Mouse (Mus musculus) adrenal gland, adult (tissue): ENCODE data around the gene Cap1.

ENCODE experiments used
- DNase-seq, 2 experiments: peaks; one replicate each; pipeline ENCODE4 v3.0.0; 2022 to 2023; ENCODE audit warnings: low spot score in 1 of 2; ENCODE audit not compliant: inconsistent age in 2 of 2

Gene Cap1

DNA sequence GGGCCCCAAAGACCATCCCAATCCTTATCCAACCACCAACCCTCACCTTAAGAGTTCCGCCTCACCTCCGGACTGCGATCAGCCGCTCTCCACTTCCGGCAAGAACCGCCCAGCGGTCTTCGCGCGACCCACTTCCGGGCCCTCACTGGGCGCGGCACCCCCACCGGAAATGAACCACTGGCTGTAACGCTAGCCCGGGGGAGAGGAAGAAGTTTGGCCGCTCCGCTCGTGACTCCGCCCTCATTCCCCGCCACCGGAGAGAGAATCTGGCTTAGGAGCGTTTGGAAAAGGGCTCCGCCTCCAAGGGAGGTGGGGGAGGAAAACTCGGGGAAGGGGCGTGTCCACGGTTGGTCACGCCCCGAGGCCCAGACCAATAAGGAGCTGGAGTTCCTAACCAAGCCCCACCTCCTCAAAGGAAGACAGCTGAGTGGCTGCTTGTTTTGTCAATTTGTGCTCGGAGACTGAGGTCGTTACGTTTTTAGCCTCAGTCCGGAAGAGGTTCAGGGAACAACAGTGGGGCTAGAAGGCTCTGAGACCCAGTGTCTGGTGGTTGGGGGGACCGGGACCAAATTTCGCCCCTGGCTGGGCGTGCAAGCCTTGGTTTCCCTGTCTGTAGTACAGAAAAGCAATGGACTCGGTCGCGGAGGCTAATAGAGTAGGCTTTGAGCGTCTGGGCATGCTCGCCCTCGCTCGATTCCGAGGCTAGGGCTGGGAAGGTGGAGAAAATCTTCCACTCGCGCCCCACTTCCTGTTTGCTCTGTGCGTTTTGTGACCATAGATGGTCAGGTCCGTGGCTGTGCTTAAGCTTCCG lies at the start of gene Cap1:
Gene Cap1 (minus strand): TSS at position 289 of the 811 bp plus-strand sequence.
- peak; percentile 99 to 100 for DNase-seq

DNA sequence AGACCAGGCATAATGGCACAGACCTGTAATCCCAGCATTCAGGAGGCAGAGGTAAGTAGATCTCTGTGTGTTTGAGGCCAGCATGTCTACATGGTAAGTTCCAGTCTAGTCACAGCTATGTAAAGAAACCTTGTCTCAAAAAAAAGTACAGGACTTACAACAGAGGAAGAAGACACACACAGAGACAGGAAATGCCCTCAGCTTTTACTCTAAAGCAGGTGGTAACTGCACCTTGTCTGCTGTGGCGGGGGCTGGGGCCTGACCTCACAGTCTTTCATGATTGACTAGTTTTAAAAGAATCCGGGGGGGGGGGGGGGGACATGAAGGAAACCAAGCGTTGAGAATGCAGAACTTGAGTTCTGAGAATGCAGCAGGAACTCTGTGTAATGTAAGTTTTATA lies 48.0 kb upstream of the Cap1 start:
- no peak for DNase-seq

DNA sequence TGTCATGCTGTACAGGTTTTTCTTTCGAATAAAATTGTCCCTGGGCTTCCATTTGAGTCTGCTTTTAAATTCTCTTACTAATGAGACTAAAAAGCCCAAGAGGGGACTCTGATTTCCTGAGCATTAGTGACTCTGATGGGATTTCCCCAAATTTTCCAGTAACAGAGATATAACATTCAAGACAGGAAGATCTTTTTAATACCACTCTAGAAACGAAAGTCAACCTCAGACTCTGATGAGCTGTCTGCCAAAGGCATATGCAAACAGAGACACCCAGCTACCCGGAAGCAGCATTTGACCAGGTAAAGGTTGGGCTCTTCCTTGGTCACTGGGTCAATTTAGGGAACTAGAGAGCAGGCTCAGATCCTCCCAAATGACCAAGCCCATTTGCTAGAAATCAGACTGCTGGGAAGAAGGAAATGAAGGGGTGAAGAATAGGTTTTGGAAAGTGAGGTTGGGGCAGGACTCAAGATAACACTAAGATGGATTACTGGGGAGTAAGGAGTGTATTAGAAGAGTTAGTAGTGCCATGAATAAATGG lies 47.3 kb upstream of the Cap1 start:
- DNase-seq: no peak

DNA sequence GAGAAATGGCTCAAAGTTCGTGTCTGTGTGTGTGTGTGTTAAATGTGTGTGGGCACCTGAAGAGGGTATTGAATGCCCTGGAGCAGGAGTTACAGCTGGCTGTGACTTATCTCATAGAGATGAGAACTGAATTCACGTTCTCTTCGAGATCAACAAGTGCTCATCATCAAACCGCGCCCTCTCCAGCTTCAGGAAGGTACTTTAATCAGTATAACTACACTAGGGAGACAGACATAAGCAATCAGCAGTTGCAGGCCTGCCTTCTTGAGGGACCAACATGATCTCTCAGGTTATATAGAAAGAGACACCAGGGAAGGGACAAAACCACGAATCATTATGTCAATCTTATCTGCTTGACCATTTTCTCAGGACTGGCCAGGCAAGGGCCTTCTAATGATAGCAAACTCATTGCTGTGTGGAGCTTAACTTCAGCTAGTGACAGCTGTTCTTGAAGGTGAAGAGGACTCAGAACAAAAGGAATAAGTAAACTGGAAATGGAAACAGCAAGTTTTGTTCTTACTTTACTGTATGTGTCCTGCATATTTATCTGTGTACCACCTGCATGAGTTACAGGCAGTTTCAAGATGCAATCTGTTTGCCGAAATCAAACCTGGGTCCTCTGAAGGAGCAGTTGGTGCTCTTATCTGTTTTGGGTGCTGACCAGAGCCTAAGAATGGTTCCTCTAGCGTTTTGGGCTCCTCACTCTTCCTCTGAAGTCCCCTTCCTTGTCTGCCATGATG lies 46.6 kb upstream of the Cap1 start:
- no peak for DNase-seq

DNA sequence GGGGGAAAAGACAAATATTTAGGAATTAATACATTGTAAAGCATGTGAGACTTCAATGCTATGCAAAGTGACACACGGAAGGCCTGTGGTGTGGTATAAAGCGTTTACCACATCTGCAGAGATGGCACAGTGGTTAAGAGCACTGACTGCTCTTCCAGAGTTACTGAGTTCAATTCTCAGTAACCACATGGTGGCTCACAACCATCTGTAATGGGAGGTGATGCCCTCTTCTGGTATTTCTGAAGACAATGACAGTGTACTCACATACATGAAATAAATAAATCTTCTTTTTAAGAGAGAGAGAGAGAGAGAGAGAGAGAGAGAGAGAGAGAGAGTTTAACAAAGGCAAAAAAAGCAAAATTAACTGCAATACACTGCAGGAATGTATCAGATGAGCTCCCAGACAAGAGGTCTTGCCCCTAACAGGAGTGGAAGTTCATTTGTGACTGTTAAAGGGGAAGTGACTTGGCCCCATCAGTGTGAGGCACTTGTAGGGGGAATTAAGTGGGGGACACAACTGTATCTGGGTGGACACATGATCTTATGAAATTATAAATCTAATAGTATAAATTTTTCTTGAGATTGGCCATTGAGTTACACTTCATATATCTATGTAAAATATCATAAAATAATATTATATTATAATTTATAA lies 45.2 kb upstream of the Cap1 start:
- DNase-seq: no peak

DNA sequence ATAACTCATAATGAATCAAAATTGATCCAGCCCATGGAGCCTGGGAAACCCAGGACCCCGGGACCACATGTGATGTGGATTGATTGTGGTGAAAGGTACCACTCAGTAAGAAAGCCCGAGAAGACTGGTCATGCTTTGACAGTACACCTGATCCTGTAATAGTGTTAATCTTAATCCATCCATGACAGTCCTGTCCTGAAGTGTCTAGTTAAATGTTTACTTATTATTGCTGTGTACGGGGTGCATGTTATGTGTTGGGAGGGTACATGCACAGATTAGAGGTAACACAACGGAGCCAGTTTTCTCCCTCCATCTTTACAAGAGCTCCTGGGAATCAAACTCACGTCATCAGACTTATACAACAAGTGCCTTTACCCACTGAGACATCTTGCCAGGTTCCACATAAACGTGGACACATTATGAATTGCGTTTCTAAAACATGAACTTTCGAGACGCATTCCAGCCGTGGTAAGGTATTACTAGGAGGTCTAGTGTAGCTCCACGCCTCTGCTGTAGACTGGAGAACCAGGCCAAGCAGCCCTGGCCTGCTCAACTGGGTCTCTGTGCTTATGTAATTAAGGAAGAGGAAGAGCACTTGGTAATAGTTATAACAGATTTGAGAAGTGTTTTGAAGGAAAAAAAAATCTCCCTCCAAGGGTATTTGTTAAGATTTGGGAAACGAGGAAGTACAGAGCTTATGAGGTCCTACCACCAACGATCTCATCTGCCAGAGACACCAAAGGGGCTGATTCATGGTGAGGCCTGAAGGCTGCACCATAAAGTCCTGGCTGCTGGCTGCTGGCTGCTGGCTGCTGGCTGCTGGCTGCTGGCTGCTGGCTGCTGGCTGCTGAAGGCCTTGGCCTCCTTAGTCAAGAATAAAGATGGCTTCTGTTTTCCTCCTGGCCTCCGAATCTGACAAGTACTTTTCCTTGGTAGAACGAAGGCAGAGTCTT lies 37.8 kb upstream of the Cap1 start:
- peak; percentile 17 to 63 for DNase-seq

DNA sequence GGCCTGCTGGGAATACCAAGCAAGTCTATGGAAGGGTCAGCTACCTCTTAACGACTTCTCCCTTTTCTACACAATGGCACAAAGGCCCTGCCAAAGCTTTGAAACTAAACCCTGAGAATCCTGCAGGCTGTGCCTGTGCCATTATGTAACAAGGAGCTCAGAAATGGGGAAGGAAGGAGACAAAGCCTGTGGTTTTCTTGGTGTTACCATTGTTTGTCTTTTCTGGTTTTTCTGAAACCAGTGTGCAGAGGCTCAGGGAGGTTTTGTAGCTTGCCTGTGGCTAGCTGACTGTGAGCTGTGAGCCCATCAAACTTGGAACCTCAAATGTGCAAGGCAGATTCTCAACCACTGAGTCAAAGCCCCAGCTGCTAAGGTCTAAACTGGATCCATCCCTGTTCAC lies 37.0 kb upstream of the Cap1 start:
- peak in 1 of 2 experiments; percentile 25 for DNase-seq

DNA sequence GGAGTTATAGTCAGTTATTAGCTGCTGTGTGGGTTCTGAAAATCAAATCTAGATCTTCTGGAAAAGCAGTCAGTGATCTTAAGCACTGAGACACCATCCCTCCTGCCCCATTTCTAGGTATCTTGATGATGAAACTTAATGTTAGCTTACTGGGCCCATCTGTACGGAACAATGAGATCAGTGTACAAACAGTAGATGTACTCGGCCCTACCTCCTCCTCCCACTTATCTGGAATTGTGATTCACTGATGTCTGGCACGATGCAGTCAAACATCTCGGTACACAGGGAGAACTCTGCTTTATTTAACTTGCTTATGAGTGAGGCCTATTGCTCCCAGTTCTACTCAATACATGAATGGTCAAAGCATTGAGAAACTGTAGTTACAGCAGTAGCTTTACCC lies 30.1 kb upstream of the Cap1 start:
- no peak for DNase-seq

DNA sequence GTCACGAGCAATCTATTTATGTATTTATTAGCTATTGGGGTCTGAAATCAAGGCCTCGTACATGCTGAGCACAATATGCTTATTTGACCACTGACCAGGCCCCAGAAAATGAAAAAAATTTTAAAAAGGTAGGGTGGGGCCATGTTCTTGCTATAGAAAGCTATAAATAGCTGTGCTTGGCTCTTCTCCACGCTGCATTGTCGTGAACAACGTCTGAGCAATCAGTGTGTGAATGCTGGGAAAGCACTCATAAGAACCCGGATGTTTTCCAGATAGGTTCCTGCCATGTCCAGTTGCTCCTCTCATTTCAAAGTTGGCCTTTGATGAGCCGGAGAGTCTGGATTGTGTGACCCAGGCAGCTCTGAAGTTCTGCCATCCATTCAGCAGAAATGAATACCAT lies 28.3 kb upstream of the Cap1 start:
- DNase-seq: no peak

DNA sequence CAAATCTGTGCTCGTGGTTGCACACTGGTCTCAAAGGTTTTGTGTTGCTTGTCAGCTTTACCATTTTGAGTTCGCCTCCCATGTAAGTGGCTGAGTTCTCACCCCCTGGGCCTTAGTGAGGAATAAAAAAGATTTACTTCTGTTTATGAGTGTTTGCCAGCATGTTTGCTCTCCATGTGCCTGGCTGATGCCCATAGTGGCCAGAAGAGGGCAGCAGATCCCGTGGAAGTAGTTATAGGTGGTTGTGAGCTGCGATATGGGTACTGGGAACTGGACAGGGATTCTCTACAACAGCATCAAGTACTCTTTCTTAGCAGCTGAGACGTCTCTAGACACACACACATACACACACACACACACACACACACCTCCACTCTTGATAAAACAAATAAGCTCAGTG lies 26.8 kb upstream of the Cap1 start:
- no peak for DNase-seq

DNA sequence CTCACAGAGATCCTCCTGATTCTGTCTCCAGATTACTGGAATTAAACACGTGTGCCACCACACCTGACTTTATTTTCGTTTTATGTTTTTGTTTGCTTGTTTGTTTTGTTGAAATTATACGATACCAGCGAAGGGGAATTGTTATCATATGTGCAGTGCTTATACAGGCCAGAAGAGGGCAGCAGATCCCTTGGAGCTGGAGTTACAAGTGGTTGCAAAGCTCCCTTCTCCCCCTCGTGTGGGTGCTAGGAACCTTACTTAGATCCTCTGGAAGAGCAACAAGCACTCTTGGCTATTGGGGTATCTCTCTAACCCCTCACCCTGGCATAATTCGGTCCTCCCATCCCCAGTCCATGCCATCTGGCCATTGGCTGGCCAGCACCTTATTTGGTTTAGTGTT lies 24.7 kb upstream of the Cap1 start:
- DNase-seq: peak in 1 of 2 experiments; percentile 55

DNA sequence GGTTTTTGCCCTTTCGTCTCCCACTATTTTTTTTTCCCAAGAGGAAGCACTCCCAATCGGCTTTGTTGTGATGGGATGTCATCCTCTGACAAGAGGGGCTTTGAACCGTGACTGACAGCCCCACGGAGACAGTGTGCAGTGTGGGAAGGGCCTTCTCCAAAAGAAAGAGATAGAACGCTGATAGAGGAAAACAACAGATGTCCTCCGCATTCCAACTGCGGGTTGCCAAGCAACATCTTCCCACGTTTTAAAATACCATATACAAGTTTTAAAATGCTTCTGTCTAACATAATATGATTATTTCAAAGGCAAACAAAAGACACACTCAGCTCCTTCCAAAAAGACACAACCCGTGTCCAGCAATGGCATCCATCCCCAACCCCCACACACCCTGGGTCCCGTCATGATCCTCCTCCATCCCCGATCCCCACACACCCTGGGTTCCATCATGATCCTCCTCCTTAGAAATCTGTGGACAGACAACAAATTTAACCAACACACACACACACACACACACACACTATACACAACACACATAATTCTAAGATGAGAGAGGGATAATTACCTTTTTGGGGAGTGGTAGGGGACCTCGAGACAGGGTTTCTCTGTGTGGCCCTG lies 23.8 kb upstream of the Cap1 start:
- DNase-seq: no peak

DNA sequence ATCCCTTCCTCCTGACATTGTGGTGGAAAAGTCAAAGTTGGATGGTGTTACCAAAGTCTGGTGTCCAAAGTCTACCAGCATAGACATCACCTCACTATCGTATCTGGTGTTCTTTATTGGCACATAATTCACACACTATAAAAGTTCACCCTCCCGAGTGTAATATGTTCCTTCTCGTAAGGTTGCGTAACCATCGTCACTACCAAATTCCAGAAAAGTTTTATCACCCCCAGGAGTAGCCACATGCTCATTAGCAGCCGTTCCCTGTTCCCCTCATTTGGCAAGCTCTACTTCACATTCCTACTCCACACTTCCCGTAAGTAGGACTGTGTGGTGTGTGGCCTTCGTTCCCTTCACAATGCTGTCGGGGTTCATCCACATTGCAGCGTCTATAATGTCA lies 19.5 kb upstream of the Cap1 start:
- no peak for DNase-seq

DNA sequence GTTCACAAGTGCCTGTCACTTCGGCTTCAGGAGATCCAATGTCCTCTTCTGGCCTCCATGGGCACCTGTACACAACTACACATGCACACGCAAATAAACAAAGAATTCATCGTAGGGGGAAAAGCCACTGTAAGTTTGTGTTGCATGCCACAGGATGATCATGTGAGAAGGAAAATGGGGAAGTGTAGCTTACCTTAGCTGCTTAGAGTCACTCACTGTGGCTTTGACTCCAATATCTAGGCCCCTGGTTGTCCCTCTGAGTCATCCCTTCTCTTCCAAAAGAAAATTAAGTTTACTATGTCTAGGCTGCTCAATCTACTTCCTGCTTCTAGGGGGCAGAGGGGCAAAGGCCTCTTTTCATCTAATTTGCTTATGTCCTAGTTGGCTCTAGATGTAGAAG lies 17.9 kb upstream of the Cap1 start:
- no peak for DNase-seq

DNA sequence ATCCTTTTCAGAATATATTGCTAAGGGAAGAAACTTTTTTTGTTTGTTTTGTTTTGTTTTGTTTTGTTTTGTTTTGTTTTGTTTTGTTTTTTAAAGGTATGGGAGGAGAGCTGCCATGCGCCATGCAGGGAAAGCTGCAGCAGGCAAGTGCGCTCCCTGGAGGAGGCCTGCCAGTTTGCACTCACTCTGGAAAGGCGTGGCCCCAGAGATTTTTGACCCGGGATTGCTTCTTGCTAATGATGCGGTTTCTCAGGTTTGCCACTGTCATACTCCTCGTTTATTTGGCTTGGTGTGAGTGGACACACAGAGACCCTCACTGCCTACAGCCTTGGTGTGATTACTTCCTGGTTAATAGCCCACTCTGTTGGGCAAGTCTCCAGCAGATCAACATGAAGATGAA lies 16.3 kb upstream of the Cap1 start:
- peak in 1 of 2 experiments; percentile 54 for DNase-seq

DNA sequence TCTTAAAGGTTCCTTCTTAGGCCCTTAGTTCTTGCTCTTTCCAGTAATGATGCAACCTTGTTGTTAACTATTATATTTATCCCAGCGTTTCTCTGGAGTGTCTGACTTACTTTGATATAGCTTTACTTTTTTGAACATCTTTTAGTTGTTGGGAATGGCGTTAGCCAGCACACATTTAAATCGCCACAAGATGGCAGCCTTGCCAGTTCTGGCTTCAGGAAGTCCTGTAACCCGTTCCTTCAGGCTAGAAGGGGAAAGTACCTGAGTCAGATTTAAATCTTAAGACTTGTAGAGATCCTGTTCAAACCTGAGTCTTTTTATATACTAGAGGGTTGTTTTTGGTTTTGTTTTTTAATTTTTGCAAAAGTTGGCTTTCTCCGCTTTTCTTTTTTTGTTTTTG lies 12.5 kb upstream of the Cap1 start:
- DNase-seq: peak; percentile 42 to 86

DNA sequence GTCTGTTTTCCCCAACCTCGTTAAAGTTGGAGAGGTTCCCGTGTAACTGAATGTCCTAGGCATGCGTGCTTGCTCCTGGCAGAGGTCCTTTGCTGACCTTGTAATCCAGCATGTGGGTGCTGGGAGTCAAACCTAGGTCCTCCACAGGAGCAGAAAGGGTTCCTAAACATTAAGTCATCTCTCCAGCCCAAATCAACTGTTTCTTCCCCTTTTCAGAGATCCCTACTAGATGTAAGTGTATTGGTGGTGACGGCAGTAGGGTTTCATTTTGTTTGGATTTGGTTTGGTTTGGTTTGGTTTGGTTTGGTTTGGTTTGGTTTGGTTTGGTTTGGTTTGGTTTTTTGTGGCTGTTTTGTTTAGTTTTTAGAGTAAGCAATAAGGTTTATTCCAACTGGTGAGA lies 11.9 kb upstream of the Cap1 start:
- DNase-seq: no peak

DNA sequence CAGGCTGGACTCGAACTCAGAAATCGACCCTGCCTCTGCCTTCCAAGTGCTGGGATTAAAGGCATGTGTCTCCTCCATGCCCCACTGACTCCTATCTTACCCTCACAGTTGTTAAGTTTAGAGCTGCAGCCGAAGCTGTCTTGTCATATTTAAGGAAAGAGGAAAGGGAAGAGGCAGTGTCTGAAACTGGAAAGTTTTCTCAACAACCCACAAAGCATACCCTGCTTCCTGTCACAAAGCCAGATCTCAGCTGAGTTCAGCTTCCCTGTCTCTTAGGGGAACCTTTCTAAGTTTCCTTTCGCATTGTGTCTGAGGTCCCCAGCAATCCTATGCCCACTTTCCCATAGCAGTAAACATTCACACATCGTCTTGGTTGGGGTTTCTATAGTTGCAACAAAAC lies 6.3 kb upstream of the Cap1 start:
- DNase-seq: no peak

DNA sequence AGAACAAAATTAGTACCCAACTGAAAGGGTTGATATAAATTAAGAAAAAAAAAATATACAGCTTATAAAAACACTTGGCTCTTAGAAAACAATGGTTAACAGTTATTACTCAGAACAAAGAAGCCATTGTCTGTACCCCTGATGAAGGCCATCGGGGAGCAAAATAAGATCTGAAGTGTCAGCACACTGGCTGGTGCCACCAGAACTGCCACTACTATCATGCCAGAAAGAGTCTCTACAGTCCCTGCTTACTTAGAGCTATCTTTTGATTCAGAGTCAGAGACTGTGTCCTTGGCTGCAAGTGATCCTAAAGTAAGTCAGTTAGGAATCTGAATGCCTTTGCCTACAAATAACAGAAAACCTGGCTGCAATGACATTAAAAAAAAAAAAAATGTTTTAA lies 5.7 kb upstream of the Cap1 start:
- no peak for DNase-seq

DNA sequence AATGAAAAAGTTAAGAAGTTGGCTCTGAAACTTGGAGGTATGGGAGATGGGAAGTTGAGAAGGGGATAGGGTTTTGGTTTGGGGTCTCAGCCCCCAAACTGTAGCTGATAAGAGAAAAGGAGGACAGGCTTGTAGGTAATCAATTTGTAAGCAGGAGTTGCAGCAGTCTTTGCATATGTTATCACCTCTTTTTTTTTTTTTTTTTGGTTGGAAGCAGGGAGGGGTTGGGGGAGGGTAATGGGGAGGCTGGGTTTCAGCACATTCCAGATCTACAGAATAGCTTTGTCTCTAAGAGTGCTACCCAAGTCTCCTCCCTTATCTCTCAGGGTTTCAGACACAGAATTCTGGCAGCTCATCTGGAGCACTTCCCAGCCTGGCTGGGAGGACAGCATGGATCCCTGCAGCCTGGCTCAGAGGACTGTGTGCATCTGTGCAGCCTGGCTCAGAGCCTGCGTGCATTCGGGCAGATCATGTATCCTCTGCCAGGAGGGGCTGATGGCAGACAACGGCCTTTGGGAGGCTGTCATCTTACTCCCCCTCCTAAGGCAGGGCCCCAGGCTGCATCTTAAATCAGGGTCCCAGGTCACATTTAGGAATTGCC lies 5.1 kb upstream of the Cap1 start:
- peak in 1 of 2 experiments; percentile 60 for DNase-seq
